Mouse (Mus musculus) stomach, postnatal 0 days (tissue): ENCODE measurements around the gene Taf13. TPM values are rescaled to one million over a fixed set of nuclear protein-coding genes. Genes with fewer than 3 reads are reported as not detected.
"Not testable (repeated sequence)": the region's sequence is repeated elsewhere in the genome, so short reads cannot be mapped to it uniquely, and the experiment has no call there.

Experiments used
- ATAC-seq: fragments of 200-750 bp; cut with Nextera tagmentation; 2 replicates; pipeline ENCODE4 v1.8.0; 2017; ENCODE audit not compliant: low FRiP score, low TSS enrichment
- DNase-seq: peaks from one replicate; pipeline ENCODE4 v3.0.0-alpha.2; 2016; ENCODE audit warnings: low spot score
- H3K27ac ChIP-seq: fragments of 300-500 bp; sonication (generic); replicated peaks from 2 replicates; pipeline ENCODE4 v1.5.1; 2014; ENCODE audit warnings: mild to moderate bottlenecking, control low read depth
- H3K27me3 ChIP-seq: fragments of 300-500 bp; sonication (generic); 2 replicates; pipeline ENCODE4 v1.6.1; 2014; ENCODE audit warnings: low read length; ENCODE audit not compliant: control insufficient read depth, insufficient read depth
- H3K36me3 ChIP-seq: fragments of 300-500 bp; sonication (generic); 2 replicates; pipeline ENCODE4 v1.6.1; 2014; ENCODE audit warnings: low read length, mixed read lengths; ENCODE audit not compliant: control insufficient read depth, insufficient read depth
- H3K4me1 ChIP-seq: fragments of 300-500 bp; sonication (generic); replicated peaks from 2 replicates; pipeline ENCODE4 v1.6.1; 2014; ENCODE audit warnings: antibody characterized with exemption; ENCODE audit not compliant: control insufficient read depth, insufficient read depth
- H3K4me2 ChIP-seq: fragments of 300-500 bp; sonication (generic); replicated peaks from 2 replicates; pipeline ENCODE4 v1.6.1; 2014; ENCODE audit warnings: low read depth, mild to moderate bottlenecking, control low read depth, moderate library complexity
- H3K4me3 ChIP-seq: fragments of 300-500 bp; sonication (generic); 2 replicates; pipeline ENCODE4 v1.5.1; 2014; ENCODE audit warnings: low read depth, low read length, control low read depth
- H3K9ac ChIP-seq: fragments of 300-500 bp; sonication (generic); 2 replicates; pipeline ENCODE4 v1.6.1; 2014; ENCODE audit warnings: mild to moderate bottlenecking, low read length, control low read depth, mixed read lengths
- H3K9me3 ChIP-seq: fragments of 300-500 bp; sonication (generic); 2 replicates; pipeline ENCODE4 v1.6.1; 2016; ENCODE audit warnings: low read length; ENCODE audit not compliant: control insufficient read depth
- CTCF ChIP-seq: IDR thresholded peaks from 2 replicates; pipeline ENCODE4 v1.5.1; 2016; ENCODE audit warnings: antibody characterized with exemption, low read depth, mild to moderate bottlenecking, moderate library complexity
- EP300 ChIP-seq: optimal IDR thresholded peaks from 2 replicates; pipeline ENCODE3; 2016; ENCODE audit warnings: antibody characterized with exemption
- WGBS: fragments of 180-500 bp; shearing (Covaris S2); extraction: QIAGEN DNeasy Blood & Tissue Kit; methylation state at CpG from one replicate; pipeline ENCODE4 v1.1.7; 2014; 5-methylcytosine and 5-hydroxymethylcytosine counted together
- polyA plus RNA-seq: library from polyadenylated mRNA; unstranded; fragments of >200 nt; fragmentation: Nextera tagmentation; extraction: Ambion mirVana; gene quantifications from 2 replicates; pipeline ENCODE4 v1.2.1, GENCODE M21; 2015

Gene Taf13
- polyA plus RNA-seq, 1 experiment from 2014 or later = 40.0 TPM

DNA sequence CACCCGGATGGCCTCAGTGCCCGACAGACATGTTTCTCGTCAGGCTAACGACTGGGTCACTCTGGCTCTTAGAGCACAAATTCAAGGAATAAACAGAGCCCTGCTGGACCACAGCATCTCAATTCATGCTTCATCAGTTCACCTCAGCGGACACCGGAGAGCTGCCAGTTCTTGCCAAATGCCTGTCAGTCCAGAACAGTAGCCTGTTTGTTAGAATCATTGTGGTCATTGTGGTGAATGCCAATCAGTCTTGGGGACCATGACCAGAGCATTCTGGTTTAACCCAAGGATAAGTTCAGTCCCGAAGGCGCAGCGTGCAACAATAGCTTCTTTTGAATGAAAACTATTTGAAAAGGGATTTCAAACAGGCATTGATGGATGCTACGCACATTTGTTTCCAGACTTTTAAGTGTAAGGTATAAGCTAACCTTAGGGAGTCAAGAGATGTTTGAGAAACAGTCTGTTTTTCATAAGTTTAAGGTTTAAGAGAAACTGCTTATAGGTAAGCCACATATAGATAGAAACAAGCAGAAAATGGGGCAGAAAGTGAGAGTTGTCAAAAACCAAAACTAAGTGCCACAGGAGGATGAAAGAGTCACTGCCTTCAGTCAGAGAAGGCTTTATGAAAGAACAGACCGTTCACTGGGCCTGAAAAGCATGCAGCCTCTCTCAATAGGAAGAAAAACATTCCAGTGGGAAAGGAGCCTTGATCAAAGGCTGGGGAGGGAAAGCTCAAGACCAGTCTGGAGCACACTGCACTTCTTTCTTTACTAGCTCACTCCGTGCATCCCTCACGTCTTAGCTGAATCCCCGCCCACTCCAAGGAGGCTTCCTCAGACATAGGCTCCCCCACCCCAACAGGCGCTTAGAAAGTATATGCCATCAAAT, 3.3 kb upstream of the Taf13 start:
- Histone ChIP-seq H3K36me3 (no peaks in the 10 kb centered on the region), H3K4me3 (no peak overlapping the region), H3K9ac (no peak overlapping the region), H3K4me2 (no peak overlapping the region), H3K27me3 (no peaks in the 10 kb centered on the region), H3K9me3 (no peaks in the 10 kb centered on the region), H3K4me1 (0 out of 2 replicates have a peak, but pooled peaks cover 2% of the 10 kb centered on the region), H3K27ac (no peak overlapping the region)
- TF ChIP-seq EP300 = no peak
- TF ChIP-seq CTCF = no peak
- DNase-seq (no peak), ATAC-seq (no peak)
- WGBS = 54% methylated on average over 15 of the region's 15 CpGs

DNA sequence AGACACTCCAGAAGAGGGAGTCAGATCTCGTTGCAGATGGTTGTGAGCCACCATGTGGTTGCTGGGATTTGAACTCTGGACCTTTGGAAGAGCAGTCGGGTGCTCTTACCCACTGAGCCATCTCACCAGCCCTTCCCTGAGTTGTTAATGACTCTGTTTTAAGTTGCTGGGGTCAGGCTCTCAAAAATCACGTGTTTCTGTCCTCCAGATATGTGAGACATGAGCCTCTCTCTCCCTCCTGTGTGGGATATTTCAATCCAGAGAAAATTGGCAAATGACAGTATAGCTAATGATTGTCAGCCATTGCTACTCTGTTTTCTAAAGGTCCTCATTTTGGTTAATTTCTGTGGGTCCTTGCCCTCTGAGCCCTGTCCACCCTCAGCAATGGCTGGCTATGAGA, 1.9 kb upstream of the Taf13 start:
- not testable (repeated sequence) for H3K4me3 ChIP-seq, DNase-seq, H3K36me3 ChIP-seq, H3K4me1 ChIP-seq, ATAC-seq, H3K9me3 ChIP-seq, H3K27me3 ChIP-seq, H3K27ac ChIP-seq, H3K4me2 ChIP-seq, H3K9ac ChIP-seq
- 42% methylated on average over 3 of the region's 3 CpGs for WGBS

DNA sequence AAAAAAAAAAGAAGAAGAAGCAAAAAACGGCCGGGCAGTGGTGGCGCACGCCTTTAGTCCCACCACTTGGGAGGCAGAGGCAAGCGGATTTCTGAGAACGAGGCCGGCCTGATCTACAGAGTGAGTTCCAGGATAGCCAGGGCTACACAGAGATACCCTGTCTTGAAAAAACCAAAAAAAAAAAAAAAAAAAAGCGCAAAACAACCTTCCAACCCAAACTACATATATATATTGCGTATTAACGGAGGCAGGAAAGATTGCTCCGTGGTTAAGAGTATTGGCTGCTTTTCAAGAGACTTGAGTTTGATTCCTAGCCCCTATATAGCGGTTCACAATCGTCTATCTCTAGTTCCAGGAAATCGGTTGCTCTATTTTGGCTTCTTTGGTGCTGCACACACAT, 685 bp upstream of the Taf13 start:
- no peak for DNase-seq
- no peak for TF ChIP-seq EP300
- no peak for TF ChIP-seq CTCF
- 89% methylated on average over 14 of the region's 14 CpGs for WGBS
- ATAC-seq = no peak
- Histone ChIP-seq H3K27ac (no peak overlapping the region), H3K4me3 (no peak overlapping the region), H3K4me2 (no peak overlapping the region), H3K36me3 (no peaks in the 10 kb centered on the region), H3K9me3 (no peaks in the 10 kb centered on the region), H3K27me3 (no peaks in the 10 kb centered on the region), H3K4me1 (0 out of 2 replicates have a peak, but pooled peaks cover 2% of the 10 kb centered on the region), H3K9ac (no peak overlapping the region)

DNA sequence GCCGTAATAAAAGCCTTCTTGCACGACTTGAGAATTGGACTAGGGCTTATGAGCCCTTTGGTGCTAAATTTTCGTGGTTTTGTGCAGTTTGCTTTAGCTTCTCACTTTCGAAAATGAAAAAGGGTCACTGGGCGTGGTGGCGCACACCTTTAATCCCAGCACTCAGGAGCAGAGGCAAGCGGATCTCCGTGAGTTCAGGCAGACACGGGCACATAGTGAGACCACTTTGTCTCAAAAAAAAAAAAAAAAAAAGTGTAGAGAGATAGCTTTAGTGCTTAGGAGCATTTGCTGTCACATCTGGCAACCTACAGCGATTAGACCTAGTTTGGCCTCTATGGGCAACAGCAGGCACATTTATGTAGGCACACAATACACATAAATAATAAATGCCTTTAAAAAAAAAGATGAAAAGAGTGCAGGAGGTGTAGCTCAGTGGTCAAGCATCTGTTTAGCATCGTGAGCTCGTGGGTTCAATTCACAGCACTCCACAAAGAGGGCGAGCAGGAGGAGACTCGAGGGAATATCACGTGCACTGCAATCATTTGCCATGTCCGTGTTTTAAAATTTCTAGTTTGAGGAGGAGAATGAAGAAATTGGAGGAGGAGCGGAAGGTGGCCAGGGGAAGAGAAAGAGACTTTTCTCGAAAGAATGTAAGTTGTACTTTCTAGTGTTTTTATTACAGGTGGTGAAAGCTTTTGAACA, 962 bp downstream of the Taf13 start:
- DNase-seq (no peak), ATAC-seq (no peak)
- WGBS = 43% methylated on average over 18 of the region's 18 CpGs
- Histone ChIP-seq H3K4me1 (0 out of 2 replicates have a peak, but pooled peaks cover 2% of the 10 kb centered on the region), H3K27me3 (no peaks in the 10 kb centered on the region), H3K4me2 (peak overlapping the region; percentile 70), H3K36me3 (no peaks in the 10 kb centered on the region), H3K27ac (no peak overlapping the region), H3K4me3 (peak overlapping the region; percentile 73), H3K9ac (peak overlapping the region; percentile 81), H3K9me3 (no peaks in the 10 kb centered on the region)
- TF ChIP-seq EP300 = no peak
- TF ChIP-seq CTCF = no peak

DNA sequence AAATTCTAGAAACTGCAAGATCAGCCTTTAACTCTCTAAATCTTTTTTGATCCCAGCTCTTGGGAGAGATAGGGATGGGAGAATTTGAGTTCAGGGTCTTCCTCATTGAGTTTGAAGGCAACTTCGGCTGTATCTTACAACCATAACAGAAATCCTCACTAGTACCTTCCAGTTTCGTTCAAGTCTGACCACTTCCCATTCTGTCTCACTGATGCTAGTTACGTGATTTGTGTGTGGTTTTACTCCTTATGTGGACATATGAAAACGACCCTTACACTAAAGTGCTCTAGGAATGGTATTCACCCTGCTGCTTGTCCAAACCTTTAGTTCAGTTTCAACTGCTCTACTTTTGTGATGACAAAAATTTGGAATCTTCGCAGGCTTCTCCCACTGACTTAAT, 2.5 kb downstream of the Taf13 start:
- Histone ChIP-seq H3K9me3 (no peaks in the 10 kb centered on the region), H3K4me2 (no peak overlapping the region), H3K36me3 (no peaks in the 10 kb centered on the region), H3K27me3 (no peaks in the 10 kb centered on the region), H3K9ac (no peak overlapping the region), H3K27ac (no peak overlapping the region), H3K4me3 (no peak overlapping the region), H3K4me1 (0 out of 2 replicates have a peak, but pooled peaks cover 2% of the 10 kb centered on the region)
- TF ChIP-seq CTCF = no peak
- TF ChIP-seq EP300 = no peak
- WGBS = 89% methylated on average over 5 of the region's 5 CpGs
- DNase-seq (no peak), ATAC-seq (no peak)

DNA sequence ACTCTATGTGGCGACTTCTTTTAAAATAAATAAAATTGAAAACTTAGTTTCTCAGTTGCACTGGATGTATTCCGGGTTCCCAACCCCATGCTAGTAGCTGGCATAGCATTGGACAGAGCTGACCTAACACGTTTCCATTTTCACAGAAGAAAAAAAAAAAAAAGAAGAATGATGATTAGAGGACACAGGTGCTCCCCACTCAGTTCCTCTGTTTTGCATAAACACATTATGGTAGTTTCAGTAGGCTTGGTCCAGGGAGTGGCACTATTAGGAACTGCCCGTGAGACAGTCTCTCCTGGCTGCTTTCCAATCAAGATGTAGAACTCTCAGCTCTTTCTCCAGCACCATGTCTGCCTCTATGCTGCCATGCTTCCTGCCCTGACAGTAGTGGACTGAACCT, 13.1 kb downstream of the Taf13 start:
- no peaks in the 10 kb centered on the region for H3K36me3 ChIP-seq
- H3K4me3 ChIP-seq = no peak overlapping the region
- H3K9me3 ChIP-seq = no peaks in the 10 kb centered on the region
- WGBS = 61% methylated on average over 4 of the region's 4 CpGs
- no peak overlapping the region for H3K9ac ChIP-seq
- H3K27ac ChIP-seq = no peak overlapping the region
- TF ChIP-seq EP300 (no peak), CTCF (no peak)
- ATAC-seq (no peak), DNase-seq (no peak)
- H3K4me2 ChIP-seq = no peak overlapping the region
- no peaks in the 10 kb centered on the region for H3K4me1 ChIP-seq
- H3K27me3 ChIP-seq = no peaks in the 10 kb centered on the region
